Comparison of ENCODE assay signal across 9 mouse cellular contexts in the genomic region with DNA sequence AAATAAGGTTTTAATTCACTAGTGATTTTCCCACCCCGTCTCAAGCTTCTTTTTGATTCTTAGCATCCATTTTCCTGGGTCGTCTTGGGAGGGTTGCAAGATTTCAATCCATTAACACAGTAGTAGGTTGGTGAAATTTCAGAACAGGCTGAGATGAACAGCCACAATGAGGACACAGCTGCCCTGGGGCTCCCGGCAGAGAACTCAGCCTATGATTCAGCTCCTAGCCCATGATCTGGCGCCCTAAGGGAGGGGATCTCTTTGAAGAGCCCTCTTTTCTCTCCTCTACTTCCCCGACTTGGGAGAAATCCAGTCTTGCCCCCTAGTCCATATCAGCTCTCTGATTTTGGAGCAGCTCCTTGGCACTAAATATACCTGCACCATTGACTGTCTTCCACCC. TPM values are rescaled to one million over a fixed set of nuclear protein-coding genes. Genes with fewer than 3 reads are reported as not detected.
DNase-seq lines count a peak whose midpoint lies in the region; ATAC-seq and TF ChIP-seq lines count a peak whose summit lies in the region.
"Had no signal": no experiment of that assay in that cellular context is flagged by ENCODE, and none has a peak within 500 bp of the region (broad histone marks: within the 10 kb centered on the region; RNA-seq: fewer than 3 reads in every experiment).

No protein-coding gene starts in this region.

- DNase-seq in cerebellum, adult 9-11 months = peak; percentile 12
- no peak for DNase-seq in cerebellum, postnatal 25 days
- no peak for DNase-seq in hindbrain, embryonic 10.5 days (ENCODE audit: low spot score)
- DNase-seq in layer of hippocampus, postnatal 25 days (ENCODE audit: extremely low spot score in 1 of 2, low spot score in 1 of 2) = no peak
- DNase-seq in testis, postnatal 14 days (ENCODE audit: low spot score) = no peak
- DNase-seq in cerebellum, adult 18-20 months = no peak

- no peak overlapping the region for H3K27ac ChIP-seq in ES-Bruce4 (ENCODE audit: insufficient read depth, low read length)
- H3K27ac ChIP-seq in hindbrain, embryonic 10.5 days = peak overlapping the region; percentile 82
- peak overlapping the region; percentile 65 for H3K27ac ChIP-seq in midbrain, embryonic 12.5 days (replicated peaks)
- H3K27ac ChIP-seq: liver, embryonic 13.5 days had no signal

- peaks cover 4% of the 10 kb centered on the region for H3K4me1 ChIP-seq in ES-Bruce4 (ENCODE audit: control insufficient read depth, insufficient read depth, low read length)
- H3K4me1 ChIP-seq in hindbrain, embryonic 10.5 days (replicated peaks) = peaks cover 47% of the 10 kb centered on the region
- peaks cover 29% of the 10 kb centered on the region for H3K4me1 ChIP-seq in midbrain, embryonic 12.5 days
- H3K4me1 ChIP-seq: liver, embryonic 13.5 days had no signal

- 24% methylated on average over 5 of the region's 5 CpGs for WGBS in hindbrain, embryonic 10.5 days
- WGBS in midbrain, embryonic 12.5 days = 15% methylated on average over 5 of the region's 5 CpGs

- no peak for TF ChIP-seq POLR2A in ES-Bruce4 (IDR thresholded peaks at IDR 0.05; ENCODE audit: insufficient read depth, low read length)

- ATAC-seq in midbrain, embryonic 12.5 days (ENCODE audit: low FRiP score, low read depth) = peak; percentile 32; the same call in 1 of the 2 replicates

- no peak for TF ChIP-seq EP300 in ES-Bruce4 (IDR thresholded peaks at IDR 0.05; ENCODE audit: insufficient read depth, low read depth, low read length)

- TF ChIP-seq CTCF in ES-Bruce4 (IDR thresholded peaks at IDR 0.05; ENCODE audit: low read depth, low read length) = no peak

- H3K27me3 ChIP-seq in ES-Bruce4 (ENCODE audit: control insufficient read depth, insufficient read depth, low read length, poor library complexity, severe bottlenecking) = no peaks in the 10 kb centered on the region
- H3K27me3 ChIP-seq in hindbrain, embryonic 10.5 days (ENCODE audit: insufficient read depth, poor library complexity, severe bottlenecking) = peaks cover 13% of the 10 kb centered on the region
- peaks cover 9% of the 10 kb centered on the region; the same call in 1 of the 2 replicates for H3K27me3 ChIP-seq in midbrain, embryonic 12.5 days

- no peaks in the 10 kb centered on the region for H3K36me3 ChIP-seq in ES-Bruce4 (ENCODE audit: control insufficient read depth, insufficient read depth, low read length, poor library complexity, severe bottlenecking)
- no peaks in the 10 kb centered on the region for H3K36me3 ChIP-seq in hindbrain, embryonic 10.5 days
- H3K36me3 ChIP-seq in midbrain, embryonic 12.5 days = no peaks in the 10 kb centered on the region
- H3K36me3 ChIP-seq: liver, embryonic 13.5 days had no signal

- H3K9ac ChIP-seq in ES-Bruce4 (ENCODE audit: low read depth, poor library complexity, severe bottlenecking) = 0 out of 2 replicates have a peak overlapping the region, but pooled peaks have one; percentile 20
- no peak overlapping the region; the same call in 1 of the 2 replicates for H3K9ac ChIP-seq in midbrain, embryonic 12.5 days (replicated peaks)
- H3K9ac ChIP-seq: liver, embryonic 13.5 days had no signal

- H3K4me3 ChIP-seq in ES-Bruce4 (ENCODE audit: low read depth, low read length) = no peak overlapping the region
- peak overlapping the region; percentile 44 for H3K4me3 ChIP-seq in hindbrain, embryonic 10.5 days
- H3K4me3 ChIP-seq in midbrain, embryonic 12.5 days = peak overlapping the region; percentile 23
- H3K4me3 ChIP-seq: liver, embryonic 13.5 days had no signal

- no peaks in the 10 kb centered on the region for H3K9me3 ChIP-seq in ES-Bruce4 (replicated peaks; ENCODE audit: control insufficient read depth, insufficient read depth, low read length, poor library complexity, severe bottlenecking)
- H3K9me3 ChIP-seq in hindbrain, embryonic 10.5 days = no peaks in the 10 kb centered on the region
- H3K9me3 ChIP-seq in midbrain, embryonic 12.5 days = no peaks in the 10 kb centered on the region
- H3K9me3 ChIP-seq: liver, embryonic 13.5 days had no signal

- peak overlapping the region; percentile 54 for H3K4me2 ChIP-seq in midbrain, embryonic 12.5 days (replicated peaks)
- H3K4me2 ChIP-seq: liver, embryonic 13.5 days had no signal

RNA-seq across cellular contexts. Expression of gene Akap1, which starts 41.9 kb away (rescaled TPM):
- polyA plus RNA-seq in ES-Bruce4 (2011; ENCODE audit: insufficient read depth, insufficient read length, low read depth, missing spikeins) = 48.2 and 51.4 TPM in 2 replicates
- 17.7 and 19.6 TPM in 2 replicates for polyA plus RNA-seq in hindbrain, embryonic 10.5 days (2016; fragmentation: Nextera tagmentation; extraction: Ambion mirVana)
- polyA plus RNA-seq in midbrain, embryonic 12.5 days (2016; fragmentation: Nextera tagmentation; extraction: Ambion mirVana) = 20.3 and 23.7 TPM in 2 replicates
- 10 to 100 TPM; 39.8 to 42.6 TPM for total RNA-seq in layer of hippocampus, postnatal 25 days (2021)
